Mouse (Mus musculus) heart, embryonic 11.5 days (tissue): ENCODE measurements at regions not wholly inside any gene's neighbourhood (a gene's known extent, or its start where the extent isn't known, plus 50 kb on each side); places are given as distances from the start of the nearest gene placed in this dataset.

Source experiments
- ATAC-seq: fragments of 200-750 bp; cut with Nextera tagmentation; replicated peaks from 2 replicates; pipeline ENCODE4 v1.8.0; 2017; ENCODE audit warnings: moderate library complexity; ENCODE audit not compliant: insufficient number of reproducible peaks, low FRiP score, low TSS enrichment
- H3K27ac ChIP-seq: fragments of 300-500 bp; sonication (generic); 2 replicates; pipeline ENCODE4 v1.5.1; 2014; ENCODE audit warnings: mild to moderate bottlenecking, low read depth, low read length
- H3K27me3 ChIP-seq: fragments of 300-500 bp; sonication (generic); 2 replicates; pipeline ENCODE4 v1.6.1; 2014; ENCODE audit warnings: mild to moderate bottlenecking, low read length, mixed read lengths; ENCODE audit not compliant: control insufficient read depth, insufficient read depth
- H3K36me3 ChIP-seq: fragments of 300-500 bp; sonication (generic); 2 replicates; pipeline ENCODE4 v1.6.1; 2014; ENCODE audit warnings: mild to moderate bottlenecking, low read length, moderate library complexity, mixed read lengths; ENCODE audit not compliant: control insufficient read depth, insufficient read depth
- H3K4me1 ChIP-seq: fragments of 300-500 bp; sonication (generic); 2 replicates; pipeline ENCODE4 v1.6.1; 2014; ENCODE audit warnings: low read length; ENCODE audit not compliant: control insufficient read depth, insufficient read depth
- H3K4me2 ChIP-seq: fragments of 300-500 bp; sonication (generic); 2 replicates; pipeline ENCODE4 v1.6.1; 2014; ENCODE audit warnings: mild to moderate bottlenecking, moderate library complexity
- H3K4me3 ChIP-seq: fragments of 300-500 bp; sonication (generic); 2 replicates; pipeline ENCODE4 v1.5.1; 2014; ENCODE audit warnings: low read depth, low read length
- H3K9ac ChIP-seq: fragments of 300-500 bp; sonication (generic); 2 replicates; pipeline ENCODE4 v1.6.1; 2014; ENCODE audit warnings: mild to moderate bottlenecking, low read depth, low read length, moderate library complexity
- H3K9me3 ChIP-seq: fragments of 300-500 bp; sonication (generic); replicated peaks from 2 replicates; pipeline ENCODE4 v1.6.1; 2016; ENCODE audit warnings: low read length; ENCODE audit not compliant: control insufficient read depth
- WGBS: fragments of 180-500 bp; shearing (Covaris S2); extraction: QIAGEN DNeasy Blood & Tissue Kit; methylation state at CpG from one replicate; pipeline ENCODE4 v1.1.7; 2014; ENCODE audit not compliant: insufficient replicate concordance; 5-methylcytosine and 5-hydroxymethylcytosine counted together

- peaks cover 10% of the 10 kb centered on the region for H3K4me1 ChIP-seq
- peak; percentile 59 for ATAC-seq
- no peak overlapping the region for H3K4me2 ChIP-seq
- no peak overlapping the region for H3K4me3 ChIP-seq
- H3K9ac ChIP-seq, result no peak overlapping the region
- H3K36me3 ChIP-seq, result no peaks in the 10 kb centered on the region
- no peaks in the 10 kb centered on the region for H3K27me3 ChIP-seq
- 27% methylated on average over 3 of the region's 3 CpGs for WGBS
- H3K27ac ChIP-seq, result peak overlapping the region; percentile 10; the same call in 1 of the 2 replicates
- no peaks in the 10 kb centered on the region for H3K9me3 ChIP-seq
Observed at GRCm38 (mm10) chr7:36317466-36318212, 380.3 kb upstream of the Tshz3 start.

GRCm38 (mm10) chr7:36313751-36314150 is 384.2 kb upstream of the Tshz3 start:
- no peak for ATAC-seq
- Histone ChIP-seq H3K4me3 (no peak overlapping the region), H3K27ac (no peak overlapping the region), H3K9ac (no peak overlapping the region), H3K4me1 (peaks cover 10% of the 10 kb centered on the region), H3K36me3 (no peaks in the 10 kb centered on the region), H3K9me3 (no peaks in the 10 kb centered on the region), H3K27me3 (no peaks in the 10 kb centered on the region), H3K4me2 (no peak overlapping the region)
- 76% methylated on average over 1 of the region's 1 CpGs for WGBS

- H3K27ac ChIP-seq, result no peak overlapping the region
- no peaks in the 10 kb centered on the region for H3K36me3 ChIP-seq
- WGBS, result 81% methylated on average over 5 of the region's 5 CpGs
- ATAC-seq, result no peak
- no peaks in the 10 kb centered on the region for H3K4me1 ChIP-seq
- no peaks in the 10 kb centered on the region for H3K27me3 ChIP-seq
- no peaks in the 10 kb centered on the region for H3K9me3 ChIP-seq
- H3K4me3 ChIP-seq, result no peak overlapping the region
- H3K9ac ChIP-seq, result no peak overlapping the region
- H3K4me2 ChIP-seq, result no peak overlapping the region
Observed at GRCm38 (mm10) chr7:36309761-36310605, 387.9 kb upstream of the Tshz3 start.

GRCm38 (mm10) chr7:36308726-36309125 is 389.2 kb upstream of the Tshz3 start:
- Histone ChIP-seq H3K4me3 (no peak overlapping the region), H3K36me3 (no peaks in the 10 kb centered on the region), H3K4me1 (no peaks in the 10 kb centered on the region), H3K4me2 (no peak overlapping the region), H3K9ac (no peak overlapping the region), H3K27ac (no peak overlapping the region), H3K27me3 (no peaks in the 10 kb centered on the region), H3K9me3 (no peaks in the 10 kb centered on the region)
- ATAC-seq, result no peak
- 78% methylated on average over 9 of the region's 9 CpGs for WGBS

- H3K9ac ChIP-seq, result no peak overlapping the region
- 83% methylated on average over 10 of the region's 10 CpGs for WGBS
- H3K4me1 ChIP-seq, result no peaks in the 10 kb centered on the region
- H3K27me3 ChIP-seq, result no peaks in the 10 kb centered on the region
- no peak for ATAC-seq
- H3K27ac ChIP-seq, result no peak overlapping the region
- H3K4me2 ChIP-seq, result no peak overlapping the region
- no peaks in the 10 kb centered on the region for H3K9me3 ChIP-seq
- H3K4me3 ChIP-seq, result no peak overlapping the region
- H3K36me3 ChIP-seq, result no peaks in the 10 kb centered on the region
Observed at GRCm38 (mm10) chr7:36308106-36308620, 389.8 kb upstream of the Tshz3 start.

GRCm38 (mm10) chr7:36277275-36277674 is 420.6 kb upstream of the Tshz3 start:
- ATAC-seq, result no peak
- Histone ChIP-seq H3K4me1 (no peaks in the 10 kb centered on the region), H3K4me3 (no peak overlapping the region), H3K9ac (no peak overlapping the region), H3K27me3 (no peaks in the 10 kb centered on the region), H3K9me3 (no peaks in the 10 kb centered on the region), H3K4me2 (no peak overlapping the region), H3K27ac (no peak overlapping the region), H3K36me3 (no peaks in the 10 kb centered on the region)

GRCm38 (mm10) chr7:36268966-36269365 is 429.0 kb upstream of the Tshz3 start:
- ATAC-seq, result no peak
- H3K4me2 ChIP-seq, result no peak overlapping the region
- H3K9me3 ChIP-seq, result no peaks in the 10 kb centered on the region
- no peak overlapping the region for H3K9ac ChIP-seq
- no peaks in the 10 kb centered on the region for H3K27me3 ChIP-seq
- 63% methylated on average over 5 of the region's 5 CpGs for WGBS
- H3K4me3 ChIP-seq, result no peak overlapping the region
- no peak overlapping the region for H3K27ac ChIP-seq
- H3K36me3 ChIP-seq, result no peaks in the 10 kb centered on the region
- H3K4me1 ChIP-seq, result no peaks in the 10 kb centered on the region

GRCm38 (mm10) chr7:36265163-36265823 is 432.6 kb upstream of the Tshz3 start:
- Histone ChIP-seq H3K4me3 (no peak overlapping the region), H3K4me1 (no peaks in the 10 kb centered on the region), H3K27me3 (no peaks in the 10 kb centered on the region), H3K9ac (no peak overlapping the region), H3K9me3 (no peaks in the 10 kb centered on the region), H3K36me3 (no peaks in the 10 kb centered on the region), H3K4me2 (no peak overlapping the region), H3K27ac (no peak overlapping the region)
- 81% methylated on average over 7 of the region's 7 CpGs for WGBS
- ATAC-seq, result no peak
